Mouse (Mus musculus): ENCODE measurements at regions not wholly inside any gene's neighbourhood (a gene's known extent, or its start where the extent isn't known, plus 50 kb on each side); places are given as distances from the start of the nearest gene placed in this dataset.

DNA sequence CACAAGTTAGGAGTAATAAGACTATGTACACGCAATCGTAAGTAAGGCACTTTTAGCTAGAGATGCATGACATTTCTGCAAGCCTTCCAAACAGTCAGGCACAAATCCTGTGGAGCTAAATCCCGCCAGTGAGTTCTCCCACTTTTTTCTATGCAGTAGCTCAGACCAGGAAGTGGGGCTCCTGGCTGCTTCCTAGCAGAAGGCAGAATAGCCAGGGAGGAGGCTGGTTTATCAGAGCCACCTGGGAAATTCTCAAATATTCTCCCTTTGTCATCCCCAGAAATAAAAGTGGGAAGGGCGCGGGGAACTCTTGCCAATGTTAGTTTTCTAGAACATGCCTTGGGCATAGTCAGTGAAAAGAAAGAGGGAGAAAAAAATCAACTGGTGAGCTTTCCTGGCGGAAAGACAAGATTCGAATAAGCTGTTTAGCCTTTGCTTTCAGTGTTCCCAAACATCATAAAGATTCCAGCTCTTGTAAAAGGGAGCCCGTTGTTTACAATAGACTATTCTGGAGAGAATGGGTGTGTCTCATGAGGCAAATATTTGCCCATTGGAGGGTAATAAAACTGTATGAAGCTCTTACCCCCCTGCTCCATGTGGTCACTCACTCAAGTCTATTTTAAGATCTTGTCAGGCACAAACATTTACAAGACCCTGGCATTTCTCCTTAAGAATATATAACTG, 167.2 kb upstream of the Lef1 start:
- no peak for DNase-seq (ENCODE audit: extremely low read depth, low read depth, low spot score)

DNA sequence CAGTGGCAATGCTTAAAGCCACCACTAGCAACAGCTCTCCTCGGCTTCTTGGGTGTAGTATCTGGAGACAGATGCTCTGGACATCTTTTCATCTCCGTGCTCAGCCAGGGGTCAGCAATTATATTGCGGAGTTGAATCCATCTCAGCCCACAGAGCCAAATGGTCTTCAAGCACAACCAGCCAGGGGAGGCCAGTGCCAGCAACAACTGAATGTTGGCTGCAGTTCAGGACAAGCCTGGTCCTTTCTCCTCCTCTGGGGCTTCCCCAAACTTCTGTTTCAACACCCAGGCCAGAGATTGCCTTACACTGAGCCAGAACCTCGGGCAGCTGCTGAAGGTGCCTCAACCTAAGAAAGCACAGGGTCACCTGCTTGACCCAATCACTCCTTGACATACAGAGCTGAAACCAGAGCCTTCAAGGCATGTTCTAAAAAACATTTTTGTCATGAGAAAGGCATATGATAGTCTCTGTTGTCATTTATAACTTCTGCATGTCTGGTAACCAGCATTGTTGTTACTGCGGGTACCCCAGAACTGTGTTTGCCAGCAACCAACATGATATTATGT, 169.9 kb upstream of the Lef1 start:
- peak; percentile 70 for DNase-seq (ENCODE audit: extremely low read depth, low read depth, low spot score)

DNA sequence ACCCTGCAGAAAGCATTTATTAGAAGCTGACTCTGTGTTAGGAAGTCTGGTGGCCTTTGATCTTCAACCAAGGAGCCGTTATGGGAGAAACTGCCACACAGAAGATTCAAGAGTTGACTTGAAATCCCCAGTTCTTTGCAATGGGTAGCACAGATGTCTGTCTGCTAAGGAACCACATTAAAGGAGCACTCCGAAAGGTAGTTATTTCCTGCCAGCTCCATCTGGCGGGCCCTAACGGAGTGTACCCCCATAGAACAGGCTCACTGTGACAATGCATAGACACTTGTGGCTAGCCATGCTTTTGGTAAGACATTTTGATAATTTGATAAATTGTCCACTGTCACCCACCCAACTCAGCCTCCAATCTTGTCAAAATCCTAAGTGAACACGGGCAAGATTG, 173.3 kb upstream of the Lef1 start:
- no peak for DNase-seq (ENCODE audit: extremely low read depth, low read depth, low spot score)

DNA sequence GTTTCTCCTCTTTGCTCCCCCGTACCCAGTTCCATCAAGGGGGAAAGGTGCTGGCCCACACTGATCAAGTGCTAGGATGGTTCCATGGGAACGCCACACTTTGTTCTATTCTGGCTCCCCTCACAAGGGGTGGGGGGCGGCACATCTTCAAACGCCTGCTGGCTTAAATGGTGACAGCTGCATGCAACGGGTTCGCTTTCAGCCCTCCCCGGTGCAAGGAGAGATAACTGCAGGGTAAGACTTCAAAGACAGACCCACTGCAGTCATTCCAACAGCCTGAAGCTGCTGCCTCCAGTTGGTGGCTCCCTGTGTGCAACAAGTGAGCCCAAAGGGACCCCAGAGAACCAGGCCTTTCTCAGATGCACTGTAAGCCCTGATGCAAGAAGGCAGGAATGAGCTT, 173.9 kb upstream of the Lef1 start:
- DNase-seq (ENCODE audit: extremely low read depth, low read depth, low spot score), result no peak

DNA sequence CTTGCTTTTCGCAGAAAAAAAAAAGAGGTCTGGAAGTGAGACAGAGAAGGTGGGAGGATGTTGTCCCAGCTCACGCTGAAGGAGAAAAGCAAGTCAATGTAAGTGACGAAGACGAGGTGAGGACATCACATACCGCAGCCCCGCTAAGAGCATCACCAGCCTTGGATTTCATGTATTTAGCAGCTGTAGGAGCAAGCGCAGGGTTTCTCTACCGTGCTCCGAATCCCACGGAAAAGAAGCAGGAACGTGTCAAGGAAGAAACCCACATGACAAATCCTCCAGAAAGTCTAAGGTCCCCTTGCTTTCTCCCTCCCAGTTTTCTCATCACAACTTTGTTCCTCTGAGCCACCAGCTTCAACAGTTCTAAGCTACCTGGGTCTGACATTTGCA, 174.3 kb upstream of the Lef1 start:
- no peak for DNase-seq (ENCODE audit: extremely low read depth, low read depth, low spot score)

DNA sequence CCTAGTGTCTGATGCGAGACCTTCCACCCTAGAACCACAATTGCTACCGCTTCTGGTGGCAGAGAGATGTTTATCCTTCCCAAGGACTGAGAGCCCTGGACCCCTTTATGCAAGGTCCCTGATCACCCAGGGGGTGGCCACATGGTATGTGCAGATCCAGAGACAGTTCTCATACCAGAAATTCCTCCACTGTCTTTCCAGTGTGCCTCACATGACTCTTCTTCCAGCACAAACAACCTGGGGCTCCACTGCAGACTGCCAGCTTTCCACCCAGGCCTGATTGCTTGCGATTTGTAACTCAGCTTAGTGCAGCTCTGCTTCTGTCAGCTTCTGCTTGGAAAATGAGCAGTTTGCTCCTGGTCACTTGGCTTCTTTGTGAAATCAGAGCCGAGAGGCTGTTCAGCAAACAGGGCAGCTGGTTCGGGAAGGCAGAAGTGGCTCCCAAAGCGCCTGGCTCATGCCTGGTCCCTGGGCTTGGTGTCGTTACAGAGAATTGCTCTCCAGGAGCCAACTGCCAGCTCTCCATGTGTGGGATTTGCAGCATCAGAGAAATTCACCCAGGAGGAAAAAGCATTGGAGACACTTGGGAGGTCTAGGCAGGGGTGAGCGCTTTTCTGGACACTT, 174.9 kb upstream of the Lef1 start:
- DNase-seq (ENCODE audit: extremely low read depth, low read depth, low spot score), result no peak

DNA sequence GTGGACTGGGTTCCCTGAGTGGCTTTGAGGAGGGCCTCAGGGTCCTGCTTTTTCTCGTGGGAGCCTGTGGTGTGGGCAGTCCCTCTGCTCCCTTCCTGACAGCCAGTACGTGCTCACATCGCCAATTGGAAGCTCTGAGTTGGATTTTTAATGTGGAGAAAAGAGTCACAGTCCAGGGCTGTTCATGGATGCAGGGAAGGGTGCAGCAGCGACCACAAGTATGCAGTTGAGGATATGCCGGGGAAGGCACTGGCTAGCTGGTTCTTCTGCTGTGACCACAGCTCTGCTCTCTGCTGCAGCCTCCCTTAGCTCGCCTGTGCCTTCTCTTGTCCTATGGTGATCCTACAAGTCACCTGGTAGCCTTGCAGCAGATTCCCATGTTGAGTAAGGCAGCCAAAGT, 177.5 kb upstream of the Lef1 start:
- no peak for DNase-seq (ENCODE audit: extremely low read depth, low read depth, low spot score)

DNA sequence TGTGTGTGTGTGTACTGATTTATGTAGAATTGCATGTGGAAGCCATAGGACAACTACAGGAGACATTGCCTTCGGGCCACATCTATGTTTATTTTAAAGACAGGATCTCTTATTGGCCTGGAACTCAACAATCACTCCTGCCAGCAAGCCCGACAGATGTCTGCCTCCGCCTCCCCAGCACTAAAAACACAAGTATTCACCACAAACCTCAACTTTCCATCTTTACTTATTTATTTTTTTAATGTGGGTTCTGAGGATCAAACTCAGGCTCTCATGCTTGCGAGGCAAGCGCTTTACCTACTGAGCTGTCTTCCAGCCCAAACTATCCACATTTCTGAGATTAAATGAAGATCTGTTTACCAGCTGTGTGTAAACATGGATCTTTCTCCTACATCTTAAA, 178.0 kb upstream of the Lef1 start:
- no peak for DNase-seq (ENCODE audit: extremely low read depth, low read depth, low spot score)

DNA sequence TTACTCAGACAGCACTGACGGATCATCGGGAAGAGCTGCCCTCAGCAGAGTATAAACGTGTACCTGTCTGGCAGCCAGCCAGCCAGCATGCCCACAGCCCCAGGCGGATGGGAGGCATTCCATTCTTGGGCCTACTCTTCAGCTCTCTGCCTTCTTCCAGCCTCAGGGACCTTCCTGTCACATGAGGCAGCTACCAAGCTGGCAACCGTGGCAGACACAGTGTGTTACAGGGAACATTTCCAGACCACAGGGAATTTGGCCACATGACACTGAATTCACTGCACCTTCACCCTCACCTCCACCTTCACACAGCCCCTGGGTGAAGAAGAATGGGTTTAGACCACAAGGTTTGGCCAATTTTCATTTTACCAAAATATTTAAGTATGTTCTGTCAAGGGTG, 185.3 kb upstream of the Lef1 start:
- DNase-seq (ENCODE audit: extremely low read depth, low read depth, low spot score), result peak; percentile 68

DNA sequence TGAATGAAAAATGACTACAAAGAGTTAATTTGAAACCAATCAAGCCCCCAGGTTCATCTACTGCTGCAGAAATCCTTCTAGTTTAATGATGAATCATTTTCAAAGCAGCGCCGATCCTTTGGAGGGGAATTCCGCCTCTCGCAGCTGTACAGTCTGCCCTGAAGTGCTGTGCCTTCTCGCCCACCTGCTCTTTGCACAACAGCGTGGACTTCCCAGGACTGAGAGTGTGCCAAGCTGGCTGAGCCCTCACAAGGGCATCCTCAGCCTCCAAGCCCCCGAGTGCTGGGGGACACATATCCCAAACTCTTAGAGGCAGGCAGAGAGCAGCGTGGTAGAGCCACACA, 186.7 kb upstream of the Lef1 start:
- no peak for DNase-seq (ENCODE audit: extremely low read depth, low read depth, low spot score)

DNA sequence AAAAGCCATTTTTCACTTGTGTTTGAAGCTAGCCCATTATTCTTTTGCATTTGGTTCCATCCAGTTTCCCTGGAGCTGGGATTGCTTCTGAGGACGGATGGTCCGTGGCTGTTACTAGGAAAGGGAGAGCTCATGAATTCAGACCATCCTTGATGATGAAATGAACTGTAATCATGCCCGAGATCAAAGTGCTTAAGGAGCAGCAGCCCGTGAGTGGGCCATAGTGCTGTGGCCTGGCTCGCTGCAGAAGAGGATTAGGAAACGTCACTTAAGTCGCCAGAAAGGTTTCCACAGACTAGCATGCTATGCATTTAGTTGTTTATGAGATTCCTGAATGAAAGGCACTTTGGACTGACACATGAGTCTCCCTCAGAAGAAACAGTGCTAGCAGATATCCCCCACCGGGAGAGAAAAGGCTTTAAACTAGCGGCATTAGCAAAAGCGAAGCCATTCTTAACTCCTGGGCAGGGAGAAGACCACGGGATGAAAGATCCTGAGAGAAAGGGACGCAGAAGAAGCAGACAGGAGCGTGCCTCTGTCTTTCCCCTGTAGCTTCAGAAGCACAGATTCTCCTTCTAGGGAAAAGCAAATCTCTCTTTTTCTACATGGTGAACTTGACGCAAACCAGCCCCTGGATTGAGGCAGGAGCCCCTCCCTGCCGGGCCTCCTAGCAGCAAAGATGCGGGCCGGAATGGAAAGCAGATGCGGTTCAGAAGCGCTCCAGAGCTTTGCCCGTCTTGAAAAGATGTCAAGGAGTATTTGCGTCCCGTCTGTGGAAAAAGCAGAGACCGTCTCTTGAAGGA, 187.3 kb upstream of the Lef1 start:
- DNase-seq (ENCODE audit: extremely low read depth, low read depth, low spot score), result no peak

DNA sequence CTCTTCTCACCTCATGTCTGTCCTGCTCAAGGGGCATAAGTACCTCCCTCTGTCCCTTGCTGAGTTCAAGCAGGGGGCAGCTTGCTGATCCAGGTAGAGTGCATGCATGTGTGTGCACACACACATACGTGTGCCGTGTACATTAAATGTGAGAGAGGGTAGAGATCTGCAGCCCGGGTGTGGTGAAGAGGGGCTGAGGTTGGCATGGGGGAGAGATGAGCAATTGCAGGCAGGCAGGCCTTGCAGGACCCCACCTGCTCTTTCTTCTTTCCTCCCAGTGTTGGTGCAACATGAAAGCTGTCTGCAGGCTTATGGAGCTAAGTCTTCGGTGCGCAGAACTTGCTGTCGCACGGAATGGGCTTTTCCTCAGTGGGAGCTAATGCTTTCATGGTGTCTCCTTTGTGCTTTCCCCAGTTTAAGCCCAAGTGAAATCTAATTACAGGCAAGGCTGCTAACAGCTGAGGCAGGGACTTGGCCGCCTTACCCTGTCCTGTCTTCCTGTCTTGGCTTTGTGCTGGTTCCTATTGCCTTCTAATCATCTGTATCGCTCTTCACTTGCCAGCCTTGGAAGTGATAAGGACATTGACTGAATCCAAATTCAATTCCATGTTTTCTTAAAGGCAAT, 188.5 kb upstream of the Lef1 start:
- no peak for DNase-seq (ENCODE audit: extremely low read depth, low read depth, low spot score)

DNA sequence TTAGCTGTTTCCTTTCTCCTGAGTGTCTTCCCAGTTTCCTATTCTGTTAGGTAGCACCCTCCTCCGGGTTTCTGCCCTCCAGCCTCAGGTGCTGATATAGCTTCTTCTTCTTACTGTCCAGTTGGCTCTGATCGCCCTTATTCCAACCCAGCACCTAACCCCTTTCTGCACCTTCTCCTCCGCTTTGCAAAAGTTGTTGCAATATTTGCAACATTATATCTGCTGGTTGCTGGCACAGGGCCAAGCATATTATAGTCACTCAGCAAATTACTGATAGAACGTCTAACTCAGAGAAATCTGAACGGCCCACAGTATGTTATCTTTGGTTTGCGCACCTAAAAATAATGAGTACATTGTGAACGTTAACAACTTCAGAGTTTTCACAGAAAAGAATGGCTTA, 183.6 kb upstream of the Rpl34 start:
- DNase-seq (ENCODE audit: extremely low read depth, low read depth, low spot score), result no peak

DNA sequence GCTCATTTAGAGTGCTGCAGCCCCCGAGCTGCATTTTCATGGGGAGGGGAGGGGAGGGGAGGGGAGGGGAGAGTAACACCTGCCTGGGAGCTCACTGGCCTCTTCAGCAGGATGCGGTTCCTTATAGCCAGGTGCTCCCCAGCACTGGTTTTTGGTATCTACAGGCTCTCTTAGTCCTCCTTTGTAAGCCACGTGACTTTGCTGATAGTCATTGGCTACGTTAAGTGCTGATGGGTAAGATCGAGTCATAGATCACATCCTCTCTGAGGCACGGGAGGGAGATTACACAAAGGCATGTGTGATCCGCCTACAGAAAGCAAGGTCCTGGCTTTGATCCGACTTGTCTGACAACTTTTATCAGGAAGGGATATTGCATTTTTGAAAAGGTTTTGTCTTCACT, 174.9 kb upstream of the Rpl34 start:
- DNase-seq (ENCODE audit: extremely low read depth, low read depth, low spot score), result no peak

DNA sequence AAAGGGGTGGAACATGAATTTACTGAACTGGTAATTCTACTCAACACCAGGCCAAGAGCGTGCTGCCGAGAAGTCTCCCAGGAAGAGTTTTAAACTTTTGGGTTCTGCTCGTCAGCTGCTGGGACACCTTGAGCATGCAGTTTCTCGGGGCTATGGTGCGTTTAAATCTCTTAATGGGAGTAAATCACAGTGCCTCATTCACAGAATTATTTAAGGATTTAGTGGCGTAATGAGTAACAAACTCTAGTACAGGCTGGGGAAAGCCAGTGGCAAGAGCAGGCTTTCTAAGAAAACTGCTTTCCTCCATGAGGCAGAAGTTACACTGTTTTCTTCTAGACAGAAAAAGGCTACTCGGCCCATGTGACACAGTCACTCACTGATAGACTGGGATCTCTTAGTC, 173.1 kb upstream of the Rpl34 start:
- DNase-seq (ENCODE audit: extremely low read depth, low read depth, low spot score), result no peak

DNA sequence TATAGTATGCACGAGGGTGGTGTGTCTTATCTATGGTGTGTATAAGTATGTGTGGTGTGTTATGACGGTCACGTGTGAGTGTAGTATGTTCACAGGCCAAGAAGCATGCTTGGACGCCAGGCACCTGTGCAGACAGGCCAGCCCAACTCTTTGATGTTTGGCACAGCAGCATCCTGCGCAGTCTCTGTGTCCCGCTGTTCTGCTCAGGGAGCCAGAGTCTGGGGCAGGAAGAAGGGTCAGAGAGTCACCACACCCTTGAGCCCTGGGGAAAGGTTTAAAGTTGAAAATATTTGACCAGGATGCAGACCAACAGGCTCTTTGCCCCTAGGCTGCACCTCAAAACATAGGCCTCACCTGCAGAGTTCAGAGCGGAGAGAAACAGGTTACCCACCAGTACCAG, 172.2 kb upstream of the Rpl34 start:
- no peak for DNase-seq (ENCODE audit: extremely low read depth, low read depth, low spot score)

DNA sequence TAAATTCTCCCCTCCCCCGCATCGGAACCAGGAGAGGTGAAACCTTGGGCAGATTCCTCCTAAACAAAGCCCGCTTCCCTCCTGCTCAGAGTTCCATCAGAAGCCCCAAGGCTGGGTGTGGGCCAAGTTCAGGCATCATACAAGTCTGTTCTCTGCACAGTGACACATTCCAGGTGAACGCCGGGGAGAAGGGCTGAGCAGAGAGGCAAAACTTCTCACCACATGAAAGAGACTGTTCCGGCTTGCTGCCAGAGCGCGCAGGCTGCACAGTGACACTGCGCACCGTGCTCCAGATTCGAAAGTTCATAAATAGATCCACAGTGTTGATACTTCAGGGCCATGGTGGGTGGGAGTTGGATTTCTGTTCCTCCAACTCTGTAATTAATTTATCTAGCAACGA, 171.1 kb upstream of the Rpl34 start:
- no peak for DNase-seq (ENCODE audit: extremely low read depth, low read depth, low spot score)

DNA sequence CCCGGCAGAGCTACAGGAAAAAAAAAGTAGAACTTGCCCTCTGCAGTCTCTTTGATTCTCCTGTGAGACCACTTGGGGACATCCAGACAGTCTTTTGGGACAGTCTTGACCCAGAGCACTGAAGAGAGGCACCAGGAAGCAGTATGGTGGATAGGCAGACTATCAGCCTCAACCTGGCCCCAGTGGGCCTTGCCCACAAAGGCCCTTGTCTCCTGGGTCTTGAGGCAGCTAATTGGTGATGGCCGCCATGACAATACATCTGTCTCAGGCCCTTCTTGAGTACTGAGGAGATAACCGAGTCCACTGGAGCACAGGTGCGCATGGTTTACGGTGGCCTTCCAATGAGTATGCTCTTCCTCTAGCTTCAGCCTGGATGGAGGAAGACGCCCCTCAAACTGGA, 170.6 kb upstream of the Rpl34 start:
- DNase-seq (ENCODE audit: extremely low read depth, low read depth, low spot score), result no peak

DNA sequence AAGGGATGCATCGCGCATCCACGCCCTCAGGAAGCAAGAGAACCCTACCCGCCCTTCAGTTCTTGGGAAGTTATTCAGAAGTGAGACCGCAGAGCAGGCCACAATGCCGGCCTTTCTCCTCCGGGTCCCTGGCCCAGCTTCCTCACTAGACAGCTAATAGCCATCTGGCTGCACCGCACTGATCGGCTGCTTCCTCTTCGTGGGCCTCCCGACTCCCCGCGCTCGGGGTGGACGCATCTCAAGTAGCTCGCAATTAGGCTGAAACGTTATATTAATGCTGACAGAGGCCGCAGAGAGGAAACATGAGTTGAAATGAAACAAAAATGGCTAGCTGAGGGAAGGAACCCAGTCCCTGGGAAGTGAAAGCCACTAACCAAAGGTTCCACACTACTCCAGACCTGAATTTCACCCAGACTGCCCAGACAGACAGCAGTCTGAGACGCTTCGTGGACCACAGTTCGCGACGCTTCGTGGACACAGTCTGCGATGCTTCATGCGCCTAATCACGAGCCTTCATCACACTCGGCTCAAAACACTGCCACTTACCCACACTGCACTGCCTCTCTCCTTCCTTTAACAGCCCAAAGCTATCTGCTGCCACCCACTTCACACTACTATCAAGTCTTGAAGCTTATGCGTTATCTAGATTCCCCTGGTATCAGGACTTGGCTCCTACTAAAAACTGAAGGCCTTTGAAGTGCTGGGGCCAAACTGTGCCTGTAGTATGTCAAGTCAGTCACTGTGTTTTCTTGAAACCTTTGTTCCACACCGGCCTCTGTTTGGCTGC, 170.0 kb upstream of the Rpl34 start:
- no peak for DNase-seq (ENCODE audit: extremely low read depth, low read depth, low spot score)

DNA sequence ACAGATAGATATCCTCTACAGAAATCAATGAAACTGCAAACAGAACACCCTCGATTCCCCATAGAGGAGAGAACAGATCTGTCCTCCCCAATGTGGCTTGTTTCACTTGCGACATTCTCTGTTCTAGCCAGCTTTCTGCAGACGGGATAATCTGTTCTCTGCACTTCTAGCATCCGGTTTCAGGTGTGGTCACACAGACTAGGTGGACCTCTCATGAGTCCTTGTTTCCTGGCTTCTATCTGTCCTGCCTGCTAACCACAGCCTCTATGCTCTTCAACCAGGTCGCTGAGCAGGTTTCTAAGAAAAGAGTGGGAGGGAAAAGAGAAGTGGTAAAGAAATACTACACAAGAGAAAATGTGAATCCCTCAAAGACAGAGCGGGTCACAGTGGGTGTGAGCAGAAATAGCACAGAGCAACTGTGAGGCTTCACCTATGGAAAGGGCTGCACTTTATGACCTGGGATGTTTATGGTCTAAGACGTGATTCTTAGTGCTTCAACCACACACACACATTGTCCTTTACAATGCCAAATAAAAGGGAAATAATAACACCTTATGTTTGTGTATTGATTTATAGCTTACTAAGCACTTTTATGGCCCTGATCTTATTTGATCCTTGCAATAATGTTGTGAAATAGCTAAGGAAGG, 164.1 kb upstream of the Rpl34 start:
- DNase-seq (ENCODE audit: extremely low read depth, low read depth, low spot score), result no peak
